Comparison of ENCODE assay signal across 17 mouse cellular contexts in the genomic region with DNA sequence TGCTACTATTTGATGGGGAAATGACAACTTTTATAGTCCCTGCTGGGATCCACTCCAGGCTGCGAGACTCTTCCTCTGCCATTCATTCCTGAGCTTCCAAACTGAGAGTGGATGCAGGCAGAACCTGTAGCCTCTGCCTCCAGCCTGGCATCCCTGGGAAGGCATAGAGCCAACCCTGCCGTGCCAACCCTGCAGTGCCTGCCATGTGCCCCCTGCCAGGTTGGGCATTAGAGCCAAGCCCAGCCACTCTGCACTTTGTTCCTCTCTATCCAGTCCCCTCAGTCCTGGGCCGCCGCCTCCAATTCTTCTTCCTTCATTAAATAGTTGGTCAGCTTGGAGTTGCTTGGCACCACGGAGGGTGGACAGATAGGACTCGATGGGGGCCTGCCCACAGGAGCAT. TPM values are rescaled to one million over a fixed set of nuclear protein-coding genes. Genes with fewer than 3 reads are reported as not detected.
DNase-seq lines count a peak whose midpoint lies in the region; TF ChIP-seq lines count a peak whose summit lies in the region.
"Had no signal": no experiment of that assay in that cellular context is flagged by ENCODE, and none has a peak within 500 bp of the region (broad histone marks: within the 10 kb centered on the region; RNA-seq: fewer than 3 reads in every experiment).

No protein-coding gene starts in this region.

- H3K27ac ChIP-seq in kidney, adult 2 months (ENCODE audit: insufficient read depth, low read depth, low read length) = no peak overlapping the region
- H3K27ac ChIP-seq: embryonic facial prominence, embryonic 12.5 days; heart, embryonic 13.5 days; left cerebral cortex, adult 2 months; limb, embryonic 12.5 days; liver, embryonic 15.5 days had no signal

- H3K27me3 ChIP-seq in kidney, adult 2 months (replicated peaks; ENCODE audit: control insufficient read depth, insufficient read depth, low read length) = no peaks in the 10 kb centered on the region
- H3K27me3 ChIP-seq: CH12.LX; embryonic facial prominence, embryonic 12.5 days; limb, embryonic 12.5 days; liver, embryonic 15.5 days had no signal

- 78% methylated on average over 6 of the region's 6 CpGs for whole genome bisulfite sequencing in kidney, adult 2 months

- TF ChIP-seq CTCF in kidney, adult 2 months (conservative IDR thresholded peaks at IDR 0.05; ENCODE audit: insufficient read depth, insufficient read length, low read depth, low read length) = no peak
- TF ChIP-seq CTCF in brain, embryonic 14.5 days (IDR thresholded peaks at IDR 0.05; ENCODE audit: borderline replicate concordance, extremely low read depth, insufficient read depth, insufficient read length) = no peak

- TF ChIP-seq POLR2A in kidney, adult 2 months (IDR thresholded peaks at IDR 0.05; ENCODE audit: low read depth, low read length) = no peak
- TF ChIP-seq POLR2A in brain, embryonic 14.5 days (IDR thresholded peaks at IDR 0.05; ENCODE audit: borderline replicate concordance, extremely low read depth, insufficient read depth, insufficient read length, poor library complexity, severe bottlenecking) = no peak

- DNase-seq in heart, adult 11 months = peak; percentile 92
- no peak for DNase-seq in heart, postnatal 4 days
- peak; percentile 67 for DNase-seq in kidney, adult 2 months
- DNase-seq in kidney, postnatal 14 days = no peak
- DNase-seq in brain, embryonic 14.5 days (ENCODE audit: low read depth) = peak; percentile 9
- peak; percentile 92 for DNase-seq in cerebellum, adult 9-10 months
- no peak for DNase-seq in MN1 (ENCODE audit: low spot score)
- no peak for DNase-seq in right cerebral cortex, postnatal 25 days
- DNase-seq: adrenal gland, adult 8-10 months; midbrain, embryonic 14.5 days; retina, postnatal 1 day had no signal

- no peak overlapping the region for H3K4me3 ChIP-seq in kidney, adult 2 months (ENCODE audit: insufficient read depth, low read depth, low read length)
- H3K4me3 ChIP-seq: embryonic facial prominence, embryonic 12.5 days; heart, embryonic 13.5 days; left cerebral cortex, adult 2 months; limb, embryonic 12.5 days; liver, embryonic 15.5 days had no signal

- H3K4me1 ChIP-seq in kidney, adult 2 months (ENCODE audit: control insufficient read depth, insufficient read depth, low read length) = no peaks in the 10 kb centered on the region
- H3K4me1 ChIP-seq: embryonic facial prominence, embryonic 12.5 days; heart, embryonic 13.5 days; limb, embryonic 12.5 days; liver, embryonic 15.5 days had no signal

- peaks cover 2% of the 10 kb centered on the region for H3K36me3 ChIP-seq in kidney, adult 2 months (ENCODE audit: control insufficient read depth, insufficient read depth, low read length)

RNA-seq across cellular contexts. Expression of a gene that starts 18.1 kb away (rescaled TPM):
- total RNA-seq in heart, postnatal 4 days (2021) = 10 to 100 TPM; 15.1 to 15.2 TPM
- polyA plus RNA-seq in kidney, adult 2 months (2012; rRNA removed) = 21.6 and 25.4 TPM in 2 replicates
- 3.9 and 4.3 TPM in 2 replicates for polyA plus RNA-seq in brain, embryonic 14.5 days (2012; rRNA removed)

RNA-seq across cellular contexts. Expression of a gene that starts 40.9 kb away (rescaled TPM):
- 1 to 10 TPM; 1.7 to 2.1 TPM for total RNA-seq in heart, postnatal 4 days (2021)
- 1.9 and 2.7 TPM in 2 replicates for polyA plus RNA-seq in kidney, adult 2 months (2012; rRNA removed)
- polyA plus RNA-seq in brain, embryonic 14.5 days (2012; rRNA removed) = 292 and 297 TPM in 2 replicates

RNA-seq across cellular contexts. Expression of a gene that starts 41.9 kb away (rescaled TPM):
- 1 to 10 TPM; 5.5 to 7.2 TPM for total RNA-seq in heart, postnatal 4 days (2021)
- 26.1 and 35.8 TPM in 2 replicates for polyA plus RNA-seq in kidney, adult 2 months (2012; rRNA removed)
- 37.1 and 45.9 TPM in 2 replicates for polyA plus RNA-seq in brain, embryonic 14.5 days (2012; rRNA removed)

RNA-seq across cellular contexts. Expression of a gene that starts 52.5 kb away (rescaled TPM):
- total RNA-seq in heart, postnatal 4 days (2021) = 100 to 1,000 TPM in 1 of 2 experiments, 10 to 100 TPM in 1; 98.8 to 108 TPM
- polyA plus RNA-seq in kidney, adult 2 months (2012; rRNA removed) = 69.8 and 72.0 TPM in 2 replicates
- 206 and 246 TPM in 2 replicates for polyA plus RNA-seq in brain, embryonic 14.5 days (2012; rRNA removed)

RNA-seq across cellular contexts. Expression of a gene that starts 54.9 kb away (rescaled TPM):
- 1 to 10 TPM; 3.1 to 4.2 TPM for total RNA-seq in heart, postnatal 4 days (2021)
- polyA plus RNA-seq in kidney, adult 2 months (2012; rRNA removed) = 34.7 and 43.8 TPM in 2 replicates
- polyA plus RNA-seq in brain, embryonic 14.5 days (2012; rRNA removed) = 16.1 and 18.2 TPM in 2 replicates

Comparison
In these comparisons a context has a peak if more than half of its experiments do, and no peak if none do; other contexts are left out.
1. DNase-seq: peak in heart, adult 11 months (single experiment), kidney, adult 2 months (single experiment), brain, embryonic 14.5 days (single experiment) and cerebellum, adult 9-10 months (single experiment); none in heart, postnatal 4 days (single experiment), kidney, postnatal 14 days (single experiment), MN1 (single experiment) and right cerebral cortex, postnatal 25 days (single experiment).
2. RNA of a gene that starts 40.9 kb away (polyA plus RNA-seq): 292 to 297 TPM in brain, embryonic 14.5 days; 1.9 to 2.7 TPM in kidney, adult 2 months; every median in the first group is over 10 times any median in the second.